Mouse (Mus musculus) embryonic fibroblast, embryonic 13.5 days (primary cell): ENCODE data around the gene Pik3c2b.

ENCODE experiments used
- CTCF ChIP-seq: IDR thresholded peaks from 2 replicates; pipeline ENCODE4 v1.5.1; 2011; ENCODE audit warnings: mild to moderate bottlenecking, control low read depth, low read length, moderate library complexity, borderline replicate concordance; ENCODE audit not compliant: insufficient read depth
- POLR2A ChIP-seq: IDR thresholded peaks from 2 replicates; pipeline ENCODE4 v1.6.1; 2011; ENCODE audit warnings: low read depth, mild to moderate bottlenecking, control low read depth, low read length, moderate library complexity

DNA sequence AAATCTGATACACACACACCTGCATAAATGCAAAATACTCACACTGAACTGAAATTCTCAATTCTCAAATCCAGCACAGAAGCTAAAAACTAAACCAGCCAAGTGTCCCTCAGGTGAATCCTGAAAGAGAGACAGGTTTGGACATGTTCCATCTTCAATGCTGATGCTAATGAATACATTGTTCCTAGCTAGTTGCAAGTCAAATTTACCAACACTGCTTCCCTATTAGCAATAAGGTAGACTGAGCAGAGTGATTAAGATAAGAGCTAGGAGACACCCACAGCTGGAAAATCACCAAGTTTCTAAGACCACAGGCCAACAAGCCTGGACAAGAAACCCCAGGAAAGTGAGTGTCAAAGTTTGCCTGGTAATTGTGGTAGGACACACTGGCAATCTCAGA is 26.2 kb upstream of the Pik3c2b start:
- TF ChIP-seq POLR2A (no peak), CTCF (no peak)
